Mouse (Mus musculus): ENCODE data around the gene Epb41l4b. TPM values are rescaled to one million over a fixed set of nuclear protein-coding genes. Genes with fewer than 3 reads are reported as not detected.

The Epb41l4b gene
- polyA plus RNA-seq, 1 experiment from 2014 or later = 1.2 TPM

DNA sequence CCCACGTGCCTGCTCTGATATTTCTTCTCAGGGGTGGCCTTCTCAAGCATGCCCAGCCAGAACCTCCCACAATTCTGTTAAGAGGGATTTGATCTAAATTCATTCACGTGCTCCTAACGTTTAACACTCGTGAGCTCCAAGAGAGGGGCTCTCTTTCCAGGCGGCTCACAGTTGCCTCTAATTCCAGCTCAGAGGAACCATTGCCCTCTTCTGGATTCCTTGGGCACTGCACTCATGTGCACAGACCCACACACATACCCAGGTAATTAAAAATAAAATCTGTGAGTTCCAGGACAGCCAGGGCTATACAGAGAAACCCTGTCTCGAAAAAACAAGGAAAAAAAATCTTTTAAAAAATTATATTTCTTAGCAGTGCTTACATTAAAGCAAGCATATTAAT is 101.6 kb downstream of the Epb41l4b start:
- no peak overlapping the region for H3K9ac ChIP-seq (replicated peaks; ENCODE audit: low read depth, low read length)
- H3K36me3 ChIP-seq (ENCODE audit: control insufficient read depth, insufficient read depth) = no peaks in the 10 kb centered on the region
- H3K4me2 ChIP-seq (ENCODE audit: low read length) = no peak overlapping the region
- H3K9me3 ChIP-seq (ENCODE audit: control insufficient read depth, low read length) = no peaks in the 10 kb centered on the region
- no peak overlapping the region for H3K27ac ChIP-seq (ENCODE audit: low read length)
- 94% methylated on average over 6 of the region's 6 CpGs for WGBS
- no peak overlapping the region for H3K4me3 ChIP-seq (replicated peaks; ENCODE audit: low read length)
- no peaks in the 10 kb centered on the region for H3K27me3 ChIP-seq (replicated peaks; ENCODE audit: control insufficient read depth, insufficient read depth, low read length)
- H3K4me1 ChIP-seq (replicated peaks; ENCODE audit: control insufficient read depth, insufficient read depth, low read length) = peaks cover 8% of the 10 kb centered on the region
- ATAC-seq = no peak

DNA sequence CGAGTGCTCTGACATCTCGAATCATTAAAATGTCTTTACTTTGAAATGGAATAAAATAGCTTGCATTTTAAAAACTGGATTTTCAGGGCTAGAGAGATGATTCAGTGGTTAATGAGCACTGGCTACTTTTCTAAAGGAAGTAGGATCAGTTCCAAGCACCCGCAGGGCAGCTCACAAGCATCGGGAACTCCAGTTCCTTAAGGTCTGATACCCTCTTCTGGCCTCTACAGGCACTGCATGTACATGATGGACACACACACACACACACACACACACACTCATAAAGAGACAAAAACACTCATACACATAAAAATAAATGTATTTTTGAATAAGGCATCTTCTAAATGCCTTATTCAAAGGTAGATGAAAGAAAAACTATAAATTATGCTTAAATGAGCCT is 102.0 kb downstream of the Epb41l4b start:
- no peaks in the 10 kb centered on the region for H3K36me3 ChIP-seq (ENCODE audit: control insufficient read depth, insufficient read depth)
- H3K4me3 ChIP-seq (replicated peaks; ENCODE audit: low read length) = no peak overlapping the region
- no peaks in the 10 kb centered on the region for H3K27me3 ChIP-seq (replicated peaks; ENCODE audit: control insufficient read depth, insufficient read depth, low read length)
- H3K27ac ChIP-seq (ENCODE audit: low read length) = no peak overlapping the region
- 71% methylated on average over 4 of the region's 4 CpGs for WGBS
- no peak overlapping the region for H3K4me2 ChIP-seq (ENCODE audit: low read length)
- no peak for ATAC-seq
- H3K9ac ChIP-seq (replicated peaks; ENCODE audit: low read depth, low read length) = no peak overlapping the region
- H3K4me1 ChIP-seq (replicated peaks; ENCODE audit: control insufficient read depth, insufficient read depth, low read length) = peaks cover 8% of the 10 kb centered on the region
- no peaks in the 10 kb centered on the region for H3K9me3 ChIP-seq (ENCODE audit: control insufficient read depth, low read length)

DNA sequence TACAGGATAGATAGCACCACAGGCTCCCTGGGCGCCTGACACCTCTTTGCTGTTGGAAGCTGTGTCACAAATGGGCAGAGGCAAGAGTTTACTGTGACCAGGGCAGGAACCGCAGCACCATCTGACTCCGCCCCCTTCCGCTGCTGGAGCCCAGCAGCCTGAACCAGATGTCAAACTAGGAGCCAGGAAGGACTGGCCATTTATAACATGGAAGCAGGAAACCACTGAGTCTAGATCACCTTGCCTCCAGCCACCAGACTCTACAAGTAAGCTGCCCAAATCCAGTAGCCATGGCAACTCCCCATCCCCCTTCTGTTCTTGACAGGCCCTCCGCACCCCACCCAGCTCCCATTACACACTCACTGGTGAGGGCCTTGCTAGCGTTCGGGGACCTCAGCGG is 102.8 kb downstream of the Epb41l4b start:
- 81% methylated on average over 8 of the region's 8 CpGs for WGBS
- H3K4me3 ChIP-seq (replicated peaks; ENCODE audit: low read length) = no peak overlapping the region
- peaks cover 8% of the 10 kb centered on the region for H3K4me1 ChIP-seq (replicated peaks; ENCODE audit: control insufficient read depth, insufficient read depth, low read length)
- H3K4me2 ChIP-seq (ENCODE audit: low read length) = no peak overlapping the region
- H3K9me3 ChIP-seq (ENCODE audit: control insufficient read depth, low read length) = no peaks in the 10 kb centered on the region
- H3K9ac ChIP-seq (replicated peaks; ENCODE audit: low read depth, low read length) = no peak overlapping the region
- no peak overlapping the region for H3K27ac ChIP-seq (ENCODE audit: low read length)
- ATAC-seq = no peak
- no peaks in the 10 kb centered on the region for H3K36me3 ChIP-seq (ENCODE audit: control insufficient read depth, insufficient read depth)
- H3K27me3 ChIP-seq (replicated peaks; ENCODE audit: control insufficient read depth, insufficient read depth, low read length) = no peaks in the 10 kb centered on the region

DNA sequence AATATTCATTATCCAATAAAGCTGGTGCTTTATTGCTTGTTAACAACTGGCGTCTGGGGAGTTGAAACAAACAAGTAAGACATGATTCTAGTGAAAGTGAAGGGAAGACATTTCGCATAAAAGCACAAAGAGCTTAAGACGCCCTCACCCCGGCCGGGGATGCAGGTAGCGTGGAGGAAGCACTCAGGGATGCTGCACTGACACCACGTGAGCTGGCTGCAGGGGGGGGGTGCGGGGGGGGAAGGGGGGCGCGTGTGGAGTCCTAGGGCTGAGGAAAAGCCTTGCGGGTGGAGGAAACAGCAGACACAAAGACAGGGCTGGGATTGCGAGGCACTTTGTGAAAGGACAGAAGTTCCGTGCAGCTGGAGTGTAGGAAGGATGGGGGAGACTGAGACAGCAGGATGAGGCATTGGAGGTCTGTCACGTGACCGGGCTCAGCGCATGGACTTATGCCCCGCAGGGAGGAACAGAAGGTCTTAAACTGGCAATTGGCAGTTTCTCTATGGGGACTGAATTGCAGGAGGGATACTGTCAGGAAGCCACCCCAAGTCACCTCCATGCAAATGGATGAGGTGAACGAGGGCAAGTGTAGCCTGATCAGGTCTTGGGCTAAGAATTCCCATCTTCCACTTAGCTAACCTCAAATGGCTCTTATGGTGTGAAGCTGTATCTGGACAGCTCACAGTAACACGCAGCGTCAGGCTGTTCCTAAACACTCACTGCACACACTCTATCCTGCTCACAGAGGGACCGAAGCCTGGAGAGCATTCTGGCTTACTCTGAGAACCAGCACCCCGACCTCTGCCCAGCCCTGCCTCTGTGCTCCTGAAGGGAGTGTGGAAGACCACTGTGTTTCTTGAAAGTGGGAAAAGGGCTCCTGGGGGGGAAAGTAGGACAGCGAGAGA is 103.9 kb downstream of the Epb41l4b start:
- Histone ChIP-seq H3K9ac (replicated peaks; ENCODE audit: low read depth, low read length) (peak overlapping the region; percentile 52), H3K4me3 (replicated peaks; ENCODE audit: low read length) (peak overlapping the region; percentile 36), H3K27ac (ENCODE audit: low read length) (no peak overlapping the region), H3K4me1 (replicated peaks; ENCODE audit: control insufficient read depth, insufficient read depth, low read length) (peaks cover 8% of the 10 kb centered on the region), H3K4me2 (ENCODE audit: low read length) (peak overlapping the region; percentile 57), H3K27me3 (replicated peaks; ENCODE audit: control insufficient read depth, insufficient read depth, low read length) (no peaks in the 10 kb centered on the region), H3K36me3 (ENCODE audit: control insufficient read depth, insufficient read depth) (no peaks in the 10 kb centered on the region), H3K9me3 (ENCODE audit: control insufficient read depth, low read length) (no peaks in the 10 kb centered on the region)
- WGBS = 7% methylated on average over 23 of the region's 23 CpGs
- ATAC-seq = peak; percentile 77

DNA sequence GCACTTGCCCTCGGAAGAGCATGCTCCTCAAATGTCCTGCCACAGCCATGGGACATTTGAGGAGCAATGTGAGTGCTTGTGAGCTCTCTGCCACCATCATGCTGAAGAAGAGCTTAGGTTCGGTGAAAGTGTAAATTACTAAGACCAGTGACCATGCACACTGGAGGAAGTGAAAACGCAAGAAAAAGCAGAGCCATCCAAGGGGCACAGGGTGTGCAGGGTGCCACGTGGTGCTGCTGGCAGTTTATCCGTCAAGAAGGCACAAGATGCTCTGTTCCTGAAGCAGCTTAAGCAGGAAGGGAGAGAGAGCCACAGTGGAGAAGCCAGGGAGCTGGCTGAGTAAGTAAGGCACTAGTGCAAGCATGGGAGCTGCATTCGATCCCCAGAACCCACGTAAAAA is 105.7 kb downstream of the Epb41l4b start:
- Histone ChIP-seq H3K9ac (replicated peaks; ENCODE audit: low read depth, low read length) (no peak overlapping the region), H3K4me2 (ENCODE audit: low read length) (no peak overlapping the region), H3K27ac (ENCODE audit: low read length) (no peak overlapping the region), H3K27me3 (replicated peaks; ENCODE audit: control insufficient read depth, insufficient read depth, low read length) (no peaks in the 10 kb centered on the region), H3K4me1 (replicated peaks; ENCODE audit: control insufficient read depth, insufficient read depth, low read length) (peaks cover 8% of the 10 kb centered on the region), H3K36me3 (ENCODE audit: control insufficient read depth, insufficient read depth) (no peaks in the 10 kb centered on the region), H3K4me3 (replicated peaks; ENCODE audit: low read length) (no peak overlapping the region), H3K9me3 (ENCODE audit: control insufficient read depth, low read length) (no peaks in the 10 kb centered on the region)
- ATAC-seq = no peak
- WGBS = 78% methylated on average over 7 of the region's 7 CpGs

DNA sequence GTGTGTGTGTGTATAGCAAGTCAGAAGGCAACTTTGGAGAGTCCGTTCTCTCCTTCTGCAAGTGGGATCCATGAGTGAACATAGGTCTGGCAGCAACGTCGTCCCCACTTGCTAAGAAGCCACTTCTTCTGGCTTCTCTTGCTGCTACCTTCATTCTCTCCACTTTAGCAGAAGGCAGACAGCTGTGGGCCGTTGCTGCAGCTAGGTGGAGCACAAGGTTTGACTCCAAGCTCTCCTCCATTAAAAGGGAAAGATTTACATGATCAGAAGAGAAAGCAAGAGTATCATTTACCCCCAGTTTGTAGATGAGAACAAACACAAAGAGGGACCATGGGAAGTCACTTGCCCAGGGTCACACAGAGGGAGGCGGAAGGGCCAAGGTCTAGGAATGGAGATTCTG is 109.1 kb downstream of the Epb41l4b start:
- H3K9ac ChIP-seq (replicated peaks; ENCODE audit: low read depth, low read length) = no peak overlapping the region
- no peak overlapping the region for H3K4me2 ChIP-seq (ENCODE audit: low read length)
- H3K27ac ChIP-seq (ENCODE audit: low read length) = no peak overlapping the region
- H3K36me3 ChIP-seq (ENCODE audit: control insufficient read depth, insufficient read depth) = no peaks in the 10 kb centered on the region
- 85% methylated on average over 5 of the region's 5 CpGs for WGBS
- no peaks in the 10 kb centered on the region for H3K27me3 ChIP-seq (replicated peaks; ENCODE audit: control insufficient read depth, insufficient read depth, low read length)
- ATAC-seq = no peak
- H3K4me1 ChIP-seq (replicated peaks; ENCODE audit: control insufficient read depth, insufficient read depth, low read length) = peaks cover 1% of the 10 kb centered on the region
- no peak overlapping the region for H3K4me3 ChIP-seq (replicated peaks; ENCODE audit: low read length)
- H3K9me3 ChIP-seq (ENCODE audit: control insufficient read depth, low read length) = no peaks in the 10 kb centered on the region

DNA sequence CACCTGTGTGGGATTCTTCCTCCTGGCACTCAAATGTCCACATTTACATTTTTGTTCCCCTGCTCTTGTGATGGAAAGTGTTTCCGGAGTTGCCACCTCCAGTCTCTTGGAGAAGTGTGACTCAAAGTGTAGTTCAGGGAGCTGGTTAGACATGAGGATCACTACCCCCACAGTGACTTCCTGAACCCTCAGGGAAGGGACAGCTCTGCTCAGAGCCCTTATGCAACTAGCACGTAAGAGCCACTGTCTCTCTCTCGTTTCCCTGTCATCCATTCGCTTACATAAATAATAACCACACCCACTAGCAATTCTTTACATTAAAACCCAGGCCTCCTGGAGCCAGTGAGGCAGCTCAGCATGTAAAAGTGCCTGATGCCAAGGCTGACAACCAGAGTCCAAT is 111.8 kb downstream of the Epb41l4b start:
- 79% methylated on average over 4 of the region's 4 CpGs for WGBS
- Histone ChIP-seq H3K27ac (ENCODE audit: low read length) (no peak overlapping the region), H3K9me3 (ENCODE audit: control insufficient read depth, low read length) (no peaks in the 10 kb centered on the region), H3K27me3 (replicated peaks; ENCODE audit: control insufficient read depth, insufficient read depth, low read length) (no peaks in the 10 kb centered on the region), H3K4me2 (ENCODE audit: low read length) (no peak overlapping the region), H3K9ac (replicated peaks; ENCODE audit: low read depth, low read length) (no peak overlapping the region), H3K36me3 (ENCODE audit: control insufficient read depth, insufficient read depth) (no peaks in the 10 kb centered on the region), H3K4me1 (replicated peaks; ENCODE audit: control insufficient read depth, insufficient read depth, low read length) (no peaks in the 10 kb centered on the region), H3K4me3 (replicated peaks; ENCODE audit: low read length) (no peak overlapping the region)
- no peak for ATAC-seq

DNA sequence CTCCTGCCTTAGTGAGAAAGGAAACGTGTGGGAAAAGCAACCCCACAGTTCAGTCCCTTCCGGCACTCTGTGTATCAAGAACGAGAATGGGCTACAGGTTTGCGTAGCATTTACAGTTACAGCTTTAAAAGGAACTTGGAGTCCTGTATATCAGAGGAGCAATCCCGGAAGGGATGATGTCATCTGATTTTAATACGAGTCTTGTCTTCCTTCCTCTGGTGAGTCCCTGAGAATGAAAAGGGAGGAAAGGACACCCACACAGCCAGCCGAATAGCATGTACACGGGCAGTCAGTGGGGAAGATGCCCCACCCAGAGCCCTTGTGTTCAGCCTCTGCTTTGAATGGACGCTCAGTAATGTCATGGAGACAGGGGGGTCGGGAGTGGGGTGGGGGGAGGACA is 115.3 kb downstream of the Epb41l4b start:
- ATAC-seq = no peak
- Histone ChIP-seq H3K27ac (ENCODE audit: low read length) (no peak overlapping the region), H3K4me2 (ENCODE audit: low read length) (no peak overlapping the region), H3K4me1 (replicated peaks; ENCODE audit: control insufficient read depth, insufficient read depth, low read length) (no peaks in the 10 kb centered on the region), H3K36me3 (ENCODE audit: control insufficient read depth, insufficient read depth) (no peaks in the 10 kb centered on the region), H3K27me3 (replicated peaks; ENCODE audit: control insufficient read depth, insufficient read depth, low read length) (no peaks in the 10 kb centered on the region), H3K9me3 (ENCODE audit: control insufficient read depth, low read length) (no peaks in the 10 kb centered on the region), H3K4me3 (replicated peaks; ENCODE audit: low read length) (no peak overlapping the region), H3K9ac (replicated peaks; ENCODE audit: low read depth, low read length) (no peak overlapping the region)
- 50% methylated on average over 10 of the region's 10 CpGs for WGBS

DNA sequence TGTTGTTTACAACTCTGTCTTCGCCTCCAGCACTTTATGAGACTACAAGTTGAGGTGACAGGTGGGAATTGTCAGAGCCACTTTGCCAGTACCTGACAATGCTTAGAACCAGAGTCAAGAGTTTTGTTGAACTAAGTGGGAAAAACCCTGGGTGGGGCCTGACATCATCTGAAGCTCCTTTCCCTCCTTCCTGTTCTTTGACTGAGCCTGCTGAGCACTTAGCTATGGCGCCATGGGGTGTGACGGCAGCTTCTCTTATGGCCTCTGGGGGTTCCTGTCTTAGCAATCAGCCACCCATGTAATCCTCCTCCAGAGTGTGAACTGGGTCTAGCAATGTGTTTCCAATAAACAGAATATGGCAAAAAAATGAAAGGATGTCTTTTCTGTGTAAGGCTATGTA is 119.7 kb downstream of the Epb41l4b start:
- no peaks in the 10 kb centered on the region for H3K4me1 ChIP-seq (replicated peaks; ENCODE audit: control insufficient read depth, insufficient read depth, low read length)
- no peak overlapping the region for H3K9ac ChIP-seq (replicated peaks; ENCODE audit: low read depth, low read length)
- H3K27me3 ChIP-seq (replicated peaks; ENCODE audit: control insufficient read depth, insufficient read depth, low read length) = no peaks in the 10 kb centered on the region
- no peak for ATAC-seq
- H3K36me3 ChIP-seq (ENCODE audit: control insufficient read depth, insufficient read depth) = no peaks in the 10 kb centered on the region
- H3K9me3 ChIP-seq (ENCODE audit: control insufficient read depth, low read length) = no peaks in the 10 kb centered on the region; the same call in 1 of the 2 replicates
- no peak overlapping the region for H3K27ac ChIP-seq (ENCODE audit: low read length)
- 81% methylated on average over 3 of the region's 3 CpGs for WGBS
- no peak overlapping the region for H3K4me2 ChIP-seq (ENCODE audit: low read length)
- H3K4me3 ChIP-seq (replicated peaks; ENCODE audit: low read length) = no peak overlapping the region
